Mouse (Mus musculus): ENCODE measurements around the gene Abcb11.

The Abcb11 gene

DNA sequence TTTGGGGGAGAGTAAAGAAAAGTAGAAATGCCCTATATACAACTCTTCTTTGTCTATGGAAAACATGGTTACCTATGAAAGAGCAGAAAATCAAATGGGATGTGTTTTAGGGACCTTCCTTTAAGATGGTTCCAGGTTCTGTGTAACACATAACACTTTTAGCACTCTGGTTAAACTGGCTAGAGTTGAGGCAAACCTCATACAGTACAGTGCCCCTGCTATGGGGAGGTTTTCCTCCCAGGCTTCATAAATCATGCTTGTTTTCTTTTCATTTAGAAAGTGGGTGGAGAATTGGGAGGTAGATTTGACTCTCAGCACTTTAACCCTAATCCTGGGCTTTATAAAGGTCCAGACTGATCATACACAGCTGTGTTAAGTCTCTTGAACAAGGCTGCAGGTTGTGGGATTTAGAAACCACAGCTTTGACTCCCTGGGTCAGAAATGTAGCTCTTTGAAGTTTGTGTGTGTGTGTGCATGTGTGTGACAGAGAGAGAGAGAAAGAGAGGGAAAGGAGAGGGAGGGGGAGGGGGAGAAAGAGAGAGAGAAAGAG is 78.3 kb downstream of the Abcb11 start:
- CTCF ChIA-PET: no interaction called here

DNA sequence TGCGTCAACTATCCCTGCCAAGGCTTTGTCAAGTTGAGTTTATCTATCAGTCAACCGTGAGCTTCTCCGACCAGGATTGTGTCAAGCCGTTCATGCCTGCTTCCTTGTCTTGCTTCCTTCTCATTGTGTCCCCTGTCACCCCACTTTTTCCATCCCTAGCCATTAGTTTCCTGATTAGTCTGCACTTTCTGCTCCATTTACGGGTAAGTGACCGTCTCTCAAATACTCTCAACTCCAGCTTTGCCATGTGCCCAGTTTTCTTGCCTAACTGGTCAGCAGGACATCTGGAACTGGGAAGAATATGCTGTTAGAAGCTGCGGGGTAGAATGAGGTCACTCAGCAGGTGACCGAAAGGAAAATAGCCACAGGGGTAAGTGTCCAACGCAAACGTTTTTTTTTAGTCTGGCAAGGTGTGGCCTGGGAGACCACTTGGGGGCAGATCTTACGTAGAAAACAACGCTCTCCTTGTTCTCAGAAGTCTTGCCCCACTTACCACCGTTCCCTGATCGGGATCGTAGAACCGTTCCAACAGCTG is 94.1 kb downstream of the Abcb11 start:
- CTCF ChIA-PET: no interaction called here

DNA sequence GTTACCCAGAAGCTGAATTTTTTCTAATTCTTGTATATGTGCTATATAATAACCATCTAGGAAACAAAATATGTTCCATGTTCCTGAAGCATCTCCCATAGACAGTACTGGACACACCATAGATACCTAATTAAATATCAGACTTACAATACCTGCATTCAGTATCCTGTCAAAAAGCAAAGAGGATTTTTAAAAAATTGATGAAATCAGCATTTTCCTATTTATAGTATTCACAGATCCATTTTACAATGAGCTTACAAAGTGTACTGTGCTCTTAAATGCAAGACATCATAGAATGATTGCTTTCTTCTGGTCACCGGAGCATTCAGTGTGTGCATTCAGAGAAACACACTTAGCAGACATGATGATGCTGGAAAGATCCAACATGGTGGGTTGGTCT is 95.3 kb downstream of the Abcb11 start:
- CTCF ChIA-PET: no interaction called here

DNA sequence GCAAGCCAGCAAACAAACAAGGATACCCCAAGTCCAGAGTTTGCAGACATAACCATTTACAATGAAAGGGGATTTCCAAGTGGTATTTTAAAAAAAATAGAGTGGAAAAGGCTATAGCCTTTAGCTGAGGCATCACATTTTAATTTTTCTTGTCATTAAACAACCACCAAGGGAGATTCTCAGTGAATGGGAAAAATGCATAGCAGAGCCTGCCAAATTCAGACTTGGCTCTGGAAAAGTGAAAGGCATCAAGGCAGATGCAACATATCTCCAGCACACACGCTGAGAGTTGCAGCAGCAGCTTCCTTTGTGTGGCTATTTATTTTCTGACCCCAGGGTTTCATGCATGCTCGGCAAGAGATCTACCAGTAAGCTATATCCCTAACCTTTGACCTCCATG is 97.5 kb downstream of the Abcb11 start:
- CTCF ChIA-PET: interaction anchor here (0.6 kb wide), 1 partner anchor 15 kb away, joined by 3 read pairs; no protein-coding TSS in a partner anchor

DNA sequence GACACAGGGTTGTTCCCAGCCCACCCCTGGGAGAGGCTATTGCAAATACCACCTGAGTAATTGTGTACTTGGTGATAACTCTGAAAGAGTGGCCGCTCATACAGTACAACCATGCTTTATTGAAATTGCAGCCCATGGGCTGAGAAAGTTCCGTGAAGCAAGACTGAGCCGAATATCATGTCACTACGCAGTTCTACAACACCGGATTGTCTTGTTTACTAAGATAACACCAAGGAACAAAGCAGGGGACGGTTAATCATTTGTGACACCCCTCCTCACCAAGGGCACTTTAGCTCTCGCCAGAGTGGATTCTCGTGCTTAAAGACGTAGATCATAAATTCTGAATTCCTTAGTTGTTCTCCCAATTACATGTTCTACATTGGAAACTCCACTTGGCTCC is 103.1 kb downstream of the Abcb11 start:
- CTCF ChIA-PET: no interaction called here

DNA sequence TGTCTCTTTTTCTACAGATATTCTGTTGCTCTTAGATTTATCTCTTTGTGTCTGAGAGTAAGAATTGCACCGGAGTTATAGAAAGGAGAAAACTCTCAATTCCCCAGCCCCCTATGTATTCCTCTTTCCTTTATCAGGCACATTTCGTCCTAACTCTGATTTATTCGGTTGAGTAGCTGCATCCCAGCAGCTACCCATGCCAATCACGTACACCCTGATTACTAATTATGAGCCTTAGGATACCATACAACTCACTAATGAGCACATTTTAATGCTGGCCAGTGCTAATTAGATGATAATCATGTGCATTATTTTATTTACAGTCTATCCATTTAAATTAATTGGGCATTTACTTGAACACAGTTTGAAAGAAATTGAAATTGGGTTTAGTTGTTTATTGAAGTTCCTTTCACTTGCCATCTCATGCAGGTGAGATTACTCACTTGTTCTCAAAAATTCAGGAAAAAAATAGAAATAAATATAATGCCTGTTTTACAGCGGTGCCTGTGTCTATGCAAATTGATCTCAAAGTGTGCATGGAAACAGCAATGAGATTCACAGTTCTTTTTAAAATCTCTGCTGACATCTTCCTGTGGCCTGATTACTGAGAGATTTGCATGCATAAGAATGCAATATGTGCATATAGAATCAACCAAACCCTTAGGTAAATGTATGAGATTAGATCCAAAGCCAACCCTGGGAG is 107.3 kb downstream of the Abcb11 start:
- CTCF ChIA-PET: no interaction called here

DNA sequence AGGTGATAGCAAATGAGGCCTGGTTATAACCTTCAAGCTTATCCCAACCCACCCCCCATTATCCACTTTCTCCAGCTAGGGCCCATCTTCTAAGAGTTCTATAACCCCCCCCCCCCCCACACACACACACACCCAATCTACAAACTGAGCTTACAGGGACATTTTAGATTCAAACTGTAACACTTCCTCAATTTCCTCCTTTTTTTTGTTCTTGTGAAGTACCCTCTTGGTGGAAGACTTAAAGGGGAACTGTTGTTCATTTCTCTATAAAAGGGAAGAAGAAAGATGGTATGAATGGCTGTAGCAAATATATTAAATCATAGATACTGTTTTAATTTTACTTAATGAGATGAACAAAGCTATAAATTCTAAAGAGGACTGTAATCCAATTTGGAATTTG is 110.3 kb downstream of the Abcb11 start:
- CTCF ChIA-PET: no interaction called here

DNA sequence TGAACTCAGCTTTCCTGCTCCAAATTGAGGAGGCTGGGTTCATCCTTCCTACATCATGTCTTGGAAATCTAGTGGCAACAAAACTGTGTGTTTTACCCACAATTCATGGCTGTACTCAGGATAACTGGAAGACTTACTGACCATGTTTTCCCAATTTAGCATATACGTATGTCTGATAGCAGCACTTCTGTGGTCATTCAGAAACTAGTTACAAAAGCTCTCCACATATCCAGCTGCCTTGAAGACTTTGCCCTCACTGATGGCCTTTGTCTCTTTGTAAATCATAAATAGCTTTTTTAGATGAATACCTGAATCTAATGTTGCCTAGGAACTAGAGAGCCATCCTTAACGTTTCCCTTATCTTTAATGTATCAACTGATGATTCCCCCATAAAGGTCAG is 112.3 kb downstream of the Abcb11 start:
- CTCF ChIA-PET: no interaction called here

DNA sequence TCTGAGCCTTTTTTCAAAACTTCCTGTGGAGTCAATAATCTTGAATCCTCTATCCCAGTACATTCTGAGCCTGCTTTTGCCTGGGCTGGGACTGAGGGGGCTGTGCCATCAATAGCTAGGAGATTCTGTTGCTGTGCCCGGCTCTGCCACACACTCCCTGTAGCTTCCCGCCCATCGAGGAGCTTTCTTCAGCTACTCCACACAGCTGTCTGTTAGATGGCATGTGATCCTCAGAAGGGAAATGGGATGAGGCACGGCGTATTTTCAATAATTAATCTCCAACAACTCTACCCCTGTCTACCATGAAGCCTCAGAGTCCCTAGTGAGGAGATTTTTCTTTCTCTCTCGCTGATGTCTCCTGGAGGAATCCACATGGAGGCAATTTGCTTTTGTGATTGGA is 113.8 kb downstream of the Abcb11 start:
- CTCF ChIA-PET: no interaction called here

DNA sequence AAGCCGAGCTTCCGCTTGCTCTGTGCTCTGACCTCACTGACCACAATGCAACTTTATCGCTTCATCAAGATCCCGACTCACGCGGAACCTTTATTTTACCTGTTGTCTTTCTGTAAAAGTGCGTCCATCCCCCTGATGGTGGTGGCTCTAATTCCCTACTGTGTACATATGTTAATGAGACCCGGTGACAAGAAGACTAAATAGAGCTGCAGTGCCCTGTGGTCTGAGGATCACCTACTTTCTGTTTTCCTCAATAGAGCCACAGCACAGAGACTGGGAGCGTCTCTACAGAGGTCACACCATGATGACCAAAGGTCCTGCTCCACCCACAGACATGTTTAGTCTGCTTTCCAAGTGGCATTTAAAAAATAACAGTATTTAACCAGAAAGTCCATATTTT is 115.5 kb downstream of the Abcb11 start:
- CTCF ChIA-PET: no interaction called here

DNA sequence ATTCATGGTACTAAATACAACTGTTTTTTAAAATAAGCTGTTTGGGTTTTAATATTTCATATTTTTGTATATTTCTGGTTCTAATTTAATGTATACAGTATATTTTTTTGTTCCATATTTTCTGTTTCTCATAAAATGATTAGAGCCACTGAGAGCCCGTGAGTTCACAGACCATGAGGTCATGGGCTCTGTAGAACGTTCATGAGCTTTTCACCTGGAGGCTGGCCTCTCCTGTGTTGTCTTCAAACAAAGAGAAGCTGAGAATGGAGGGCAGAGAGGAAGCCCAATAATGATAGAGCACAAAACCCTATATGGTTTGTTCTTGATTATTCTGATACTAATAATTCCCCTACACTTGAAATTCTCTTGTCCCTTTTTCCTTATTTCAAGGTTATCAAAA is 117.7 kb downstream of the Abcb11 start:
- CTCF ChIA-PET: no interaction called here

DNA sequence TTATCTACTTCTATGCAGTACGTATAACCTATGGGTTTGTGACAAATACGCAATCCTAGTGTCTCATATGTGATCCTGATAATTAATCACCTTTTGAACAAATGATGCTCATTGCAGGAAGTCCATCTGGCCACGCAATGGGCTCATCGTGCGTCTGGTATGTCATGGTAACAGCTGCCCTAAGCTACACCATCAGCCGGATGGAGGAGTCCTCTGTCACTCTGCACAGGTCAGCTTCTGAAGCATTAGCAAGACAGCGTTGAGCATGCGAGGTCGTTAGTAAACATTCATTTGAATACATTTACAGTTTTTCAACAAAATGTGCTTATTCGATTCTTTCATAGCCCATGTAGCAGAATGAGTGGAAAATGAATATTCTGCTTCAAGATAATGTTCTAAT is 119.6 kb downstream of the Abcb11 start:
- CTCF ChIA-PET: no interaction called here

DNA sequence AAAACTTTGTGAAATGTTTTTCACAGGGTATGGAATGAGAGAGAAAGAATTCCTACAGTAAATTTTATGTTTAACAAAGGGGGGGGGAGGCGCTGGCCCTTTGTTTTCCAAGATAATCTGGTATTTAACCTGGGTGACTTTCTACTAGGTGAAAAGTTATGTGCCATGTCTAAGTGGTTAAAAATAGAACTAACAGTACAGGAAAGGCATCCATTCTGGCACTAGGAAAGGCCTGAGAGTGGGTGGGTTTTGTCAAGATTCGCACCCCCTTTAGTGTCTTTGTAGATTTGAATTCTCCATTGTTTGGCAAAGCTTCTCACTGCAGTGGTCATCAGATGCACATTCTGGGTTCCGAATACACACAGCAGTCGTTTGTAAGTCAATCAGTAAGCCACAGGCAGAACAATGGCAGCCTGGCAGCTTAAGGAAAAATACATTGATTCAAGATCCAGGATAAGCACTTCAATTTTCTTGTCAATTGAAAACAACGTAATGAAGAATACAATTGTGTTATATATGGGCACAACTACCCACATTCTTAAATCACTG is 120.5 kb downstream of the Abcb11 start:
- CTCF ChIA-PET: no interaction called here

DNA sequence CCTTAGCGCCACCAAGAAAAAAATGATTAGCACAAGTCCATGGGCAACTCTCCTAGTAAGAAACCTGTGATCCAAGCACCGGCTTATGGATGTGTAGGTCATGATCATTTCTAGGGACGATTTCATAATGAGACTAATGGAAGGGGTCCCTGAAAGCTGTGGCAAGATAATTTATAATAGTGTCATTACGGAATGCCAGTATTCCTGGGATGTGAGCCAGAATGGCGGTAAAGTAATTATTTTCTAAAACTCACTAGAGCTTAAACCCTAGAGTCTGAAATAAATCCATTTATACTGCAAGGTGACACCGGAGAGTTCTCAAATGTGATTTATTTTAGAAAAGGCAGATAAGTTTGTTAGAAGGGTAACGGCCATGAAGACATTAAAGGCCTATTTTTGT is 127.2 kb downstream of the Abcb11 start:
- CTCF ChIA-PET: no interaction called here

DNA sequence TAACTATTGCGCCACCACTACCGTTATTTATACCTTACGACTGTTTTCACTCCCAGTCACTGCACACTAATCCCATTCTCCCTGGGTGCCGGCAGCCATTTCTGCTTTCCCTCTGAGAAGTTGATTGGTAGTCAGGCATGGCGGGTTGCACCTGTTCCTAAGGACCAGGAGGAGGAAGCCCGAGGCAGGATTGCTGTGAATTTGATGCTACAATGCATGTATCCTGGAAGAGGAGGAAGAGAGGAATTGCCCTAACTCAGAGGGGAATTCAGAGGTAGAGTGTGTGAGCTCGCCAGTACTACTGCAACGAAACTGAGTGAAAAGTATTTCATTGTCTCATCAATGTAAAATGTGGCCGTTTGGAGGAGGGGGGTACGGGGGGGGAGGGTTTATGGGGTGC is 129.8 kb downstream of the Abcb11 start:
- CTCF ChIA-PET: no interaction called here

DNA sequence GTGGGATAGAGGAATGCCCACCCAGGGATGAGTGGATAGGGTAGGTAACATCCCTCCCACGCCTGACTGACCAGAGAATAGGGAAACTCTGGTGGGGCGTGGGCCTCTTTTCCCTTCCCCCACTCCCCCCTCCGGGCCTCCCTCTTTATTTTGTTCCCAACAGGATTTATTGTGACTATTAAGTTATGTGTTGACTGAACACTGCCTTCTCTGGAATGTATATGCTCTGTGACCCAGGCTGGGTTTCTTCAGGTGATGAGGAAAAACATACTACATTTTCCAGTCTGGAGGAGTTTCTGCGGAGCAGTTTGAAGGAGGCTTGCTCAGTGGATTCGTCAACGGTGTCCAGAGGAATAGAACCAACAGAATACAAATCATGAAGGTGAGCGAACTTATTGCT is 131.6 kb downstream of the Abcb11 start, which contains the start of gene G6pc2:
G6pc2 (plus strand) TSS at position 301 of the 400 bp plus-strand sequence.
- CTCF ChIA-PET: no interaction called here

DNA sequence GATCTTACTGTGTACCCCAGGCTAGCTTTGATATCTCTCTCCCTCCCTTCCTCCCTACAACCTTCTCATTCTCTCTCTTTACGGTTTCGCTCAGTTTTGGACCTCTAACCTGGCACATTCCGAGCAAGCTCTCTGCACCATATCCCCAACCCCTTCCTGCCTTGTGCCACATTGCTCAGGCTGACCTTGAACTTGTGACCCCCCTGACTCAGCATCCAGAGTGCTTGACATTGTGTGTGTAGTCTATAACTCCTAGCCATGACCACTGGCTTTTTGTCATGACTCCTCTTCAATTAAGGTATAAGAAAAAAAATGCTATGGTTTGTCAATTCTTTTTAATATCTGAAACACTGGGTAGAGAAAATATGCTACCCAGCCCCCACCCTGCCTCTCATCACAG is 132.7 kb downstream of the Abcb11 start:
- CTCF ChIA-PET: no interaction called here

DNA sequence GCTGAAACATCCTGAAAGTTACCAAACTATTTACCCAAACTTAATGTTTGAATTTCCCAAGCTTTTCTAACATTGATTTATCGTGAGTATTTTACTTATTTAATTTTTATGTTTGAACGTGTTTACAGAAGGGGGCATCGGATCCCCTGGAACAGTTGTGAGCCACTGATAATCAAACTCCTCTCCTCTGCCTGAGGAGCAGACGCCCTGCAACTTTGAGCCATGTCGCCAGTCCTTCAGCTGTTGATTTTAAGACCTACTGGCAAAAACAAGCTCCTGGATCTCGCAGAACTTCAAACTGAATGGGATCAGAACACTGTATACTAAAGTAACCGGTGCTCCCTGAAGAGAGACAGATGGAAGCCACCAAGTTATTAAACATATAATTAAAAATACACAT is 135.9 kb downstream of the Abcb11 start:
- CTCF ChIA-PET: no interaction called here

DNA sequence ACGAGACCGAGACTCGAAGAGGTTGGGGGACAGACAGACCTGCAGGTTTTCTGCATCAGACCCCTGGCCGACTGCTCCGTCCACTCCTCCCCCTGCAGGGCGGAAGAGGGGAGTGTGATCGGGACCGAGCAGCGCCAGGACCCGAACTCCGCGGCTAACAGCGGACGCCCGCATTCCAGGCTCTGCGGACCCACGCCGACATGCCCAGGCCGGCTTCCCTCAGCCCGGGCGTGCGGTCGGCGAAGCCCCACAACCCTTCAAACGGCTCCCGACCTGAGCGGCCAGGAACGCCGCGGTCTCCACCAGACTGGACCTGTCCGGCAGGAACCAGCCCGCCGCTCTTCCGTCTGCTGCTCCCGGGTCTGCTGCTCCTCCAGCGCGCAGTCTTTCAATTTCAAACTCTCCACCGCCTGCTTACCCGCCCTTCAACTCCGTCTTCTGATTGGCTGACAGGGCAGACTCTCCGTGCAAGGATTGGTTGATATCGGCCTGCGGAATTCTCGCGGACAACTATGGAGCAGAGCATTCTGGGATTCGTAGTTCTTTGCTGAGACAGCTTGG is 136.5 kb downstream of the Abcb11 start, which contains the start of gene Spc25:
Spc25 (minus strand) TSS at position 404 of the 561 bp plus-strand sequence.
- CTCF ChIA-PET: no interaction called here

DNA sequence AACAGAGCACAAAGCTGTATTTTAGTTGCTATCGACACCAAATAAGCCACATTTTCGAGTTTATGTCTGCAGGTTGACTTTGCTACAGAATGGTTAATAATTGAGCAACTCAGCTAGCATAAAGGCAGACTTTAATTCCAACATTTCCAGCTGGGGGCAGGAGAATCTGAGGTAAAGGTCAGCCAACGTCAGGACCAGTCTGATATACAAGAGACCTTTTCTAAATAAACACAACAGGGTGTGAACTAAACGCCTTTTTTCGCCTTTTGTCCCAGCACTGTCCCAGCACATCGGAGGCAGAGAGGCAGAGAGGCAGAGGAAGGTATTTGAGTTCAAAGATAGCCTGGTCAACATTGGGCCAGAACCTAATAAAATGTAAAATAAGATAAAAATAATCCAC is 137.2 kb downstream of the Abcb11 start:
- CTCF ChIA-PET: interaction anchor here (0.6 kb wide), 1 partner anchor 15 kb away, joined by 3 read pairs; no protein-coding TSS in a partner anchor

DNA sequence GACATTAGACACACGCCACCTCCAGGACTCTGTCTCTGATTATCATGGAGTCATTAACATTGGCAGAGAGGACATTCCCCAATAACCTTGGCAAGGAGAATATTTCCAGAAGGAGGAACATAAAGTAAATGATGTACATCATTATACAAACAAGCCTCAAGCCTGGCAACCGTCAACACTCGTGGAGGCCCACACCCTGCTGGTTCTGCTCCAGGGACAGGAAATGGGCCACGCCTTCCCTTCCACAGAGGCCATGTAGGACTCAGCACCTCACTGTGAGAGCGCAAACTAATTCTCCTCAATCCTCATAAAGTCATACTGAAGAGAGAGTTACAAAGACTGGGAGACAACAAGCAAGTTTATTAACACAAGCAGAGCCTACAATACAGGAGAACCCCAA is 148.9 kb downstream of the Abcb11 start:
- CTCF ChIA-PET: no interaction called here

DNA sequence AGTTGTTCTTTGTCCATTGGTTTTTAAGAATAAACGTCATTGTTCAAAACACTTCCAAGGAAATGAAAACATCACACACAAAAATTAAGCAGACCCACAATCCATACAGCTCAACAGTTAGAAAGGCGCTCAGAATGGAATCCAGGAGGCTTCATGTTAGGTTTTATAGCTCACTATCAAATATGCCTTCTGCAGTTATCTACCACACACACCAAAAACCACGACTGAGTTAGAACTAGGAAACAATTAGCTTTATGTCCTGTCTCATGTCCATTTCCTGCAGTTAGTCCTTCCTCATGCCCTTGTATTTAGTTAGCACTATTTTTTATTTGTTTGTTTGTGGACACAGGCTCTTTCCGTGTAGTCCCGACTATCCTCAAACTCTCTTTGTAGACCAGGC is 151.4 kb downstream of the Abcb11 start:
- CTCF ChIA-PET: no interaction called here

DNA sequence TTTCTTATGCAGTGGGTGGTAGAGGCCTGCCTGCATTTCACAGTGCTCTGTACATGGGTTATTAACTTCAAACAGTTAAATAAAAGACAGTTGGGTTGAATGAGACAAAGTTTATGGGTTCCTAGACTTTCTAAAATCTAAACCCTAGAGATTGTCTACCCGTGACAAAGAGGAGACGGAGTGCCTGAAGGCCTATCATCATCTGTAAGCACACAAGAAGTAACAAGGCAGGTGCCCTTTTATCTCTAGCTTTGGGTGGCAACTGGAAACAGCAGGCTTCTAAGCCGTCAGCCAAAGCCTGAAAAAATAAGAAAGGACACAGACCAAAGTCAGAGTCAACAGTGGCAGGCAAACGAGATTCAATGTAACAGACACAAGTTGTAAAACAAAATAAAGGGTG is 153.2 kb downstream of the Abcb11 start:
- CTCF ChIA-PET: no interaction called here

Measured in spleen, embryonic (tissue).